8 mouse cellular contexts compared by ENCODE assay signal in the genomic region with DNA sequence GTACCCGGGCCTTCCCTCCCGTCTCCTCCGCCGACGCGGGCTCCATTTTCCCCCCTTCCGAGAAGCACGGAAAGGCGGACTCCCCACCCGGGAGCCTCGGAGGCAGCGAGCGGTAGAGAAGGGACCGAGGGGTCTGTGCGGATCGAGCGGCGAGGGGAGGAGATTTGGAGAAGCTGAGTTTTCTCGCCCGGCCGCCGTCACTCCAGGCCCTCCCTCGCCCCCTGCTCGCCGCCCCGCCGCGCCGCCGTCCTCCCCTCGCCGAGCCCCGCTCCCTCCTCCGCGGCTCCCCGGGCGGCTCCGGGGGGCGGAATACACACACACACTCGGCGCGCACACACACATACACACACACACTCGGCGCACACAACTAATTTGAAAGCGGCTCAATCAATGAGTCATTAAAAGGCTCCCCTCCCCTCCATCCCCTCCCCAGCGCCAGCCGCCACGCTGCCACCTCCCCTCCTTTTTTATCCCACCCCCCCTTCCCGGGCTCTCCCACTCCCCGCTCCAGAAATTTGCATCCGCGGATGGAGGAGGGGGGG. TPM values are rescaled to one million over a fixed set of nuclear protein-coding genes. Genes with fewer than 3 reads are reported as not detected.
DNase-seq lines count a peak whose midpoint lies in the region; ATAC-seq lines count a peak whose summit lies in the region.

No protein-coding gene starts in this region.

- peak; percentile 72 for ATAC-seq in heart, embryonic 15.5 days (replicated peaks; ENCODE audit: insufficient number of reproducible peaks, insufficient read depth, low FRiP score, low read depth)
- ATAC-seq in liver, embryonic 16.5 days (ENCODE audit: low read depth) = peak; percentile 72
- ATAC-seq in neural tube, embryonic 14.5 days (ENCODE audit: low read depth) = peak; percentile 71

- H3K36me3 ChIP-seq in forebrain, embryonic 10.5 days (replicated peaks) = peaks cover 12% of the 10 kb centered on the region
- no peaks in the 10 kb centered on the region for H3K36me3 ChIP-seq in heart, embryonic 15.5 days
- H3K36me3 ChIP-seq in liver, embryonic 16.5 days (ENCODE audit: control insufficient read depth, insufficient read depth) = no peaks in the 10 kb centered on the region
- H3K36me3 ChIP-seq in neural tube, embryonic 14.5 days (ENCODE audit: control insufficient read depth, insufficient read depth, low read length) = 0 out of 2 replicates have a peak, but pooled peaks cover 3% of the 10 kb centered on the region

- DNase-seq in CD8-positive naive resting alpha-beta T cell, adult 2 months (ENCODE audit: low read depth in 2 of 2, low spot score in 2 of 2) = peak; percentile 54 to 56
- DNase-seq in c-Kit-negative CD71-positive TER-119-positive erythroid progenitor cells, embryonic 14.5 days (ENCODE audit: low read depth, low spot score) = peak; percentile 55
- DNase-seq in forebrain, embryonic 10.5 days (ENCODE audit: extremely low spot score, low spot score) = peak; percentile 84
- peak; percentile 76 to 91 for DNase-seq in kidney, postnatal 25 days
- DNase-seq in thymus, adult 18-20 months = peak; percentile 37 to 57

- H3K4me2 ChIP-seq in heart, embryonic 15.5 days = peak overlapping the region; percentile 64
- peak overlapping the region; percentile 73 for H3K4me2 ChIP-seq in liver, embryonic 16.5 days (ENCODE audit: low read depth, low read length)
- peak overlapping the region; percentile 58 for H3K4me2 ChIP-seq in neural tube, embryonic 14.5 days (ENCODE audit: low read depth, low read length)

- H3K4me1 ChIP-seq in forebrain, embryonic 10.5 days = peaks cover 57% of the 10 kb centered on the region
- peaks cover 37% of the 10 kb centered on the region for H3K4me1 ChIP-seq in heart, embryonic 15.5 days (replicated peaks)
- peaks cover 34% of the 10 kb centered on the region for H3K4me1 ChIP-seq in liver, embryonic 16.5 days (ENCODE audit: control insufficient read depth, low read depth, low read length)
- peaks cover 32% of the 10 kb centered on the region for H3K4me1 ChIP-seq in neural tube, embryonic 14.5 days (ENCODE audit: control insufficient read depth, insufficient read depth, low read length)

- no peaks in the 10 kb centered on the region for H3K9me3 ChIP-seq in forebrain, embryonic 10.5 days
- no peaks in the 10 kb centered on the region for H3K9me3 ChIP-seq in heart, embryonic 15.5 days (replicated peaks)
- H3K9me3 ChIP-seq in liver, embryonic 16.5 days (replicated peaks; ENCODE audit: control insufficient read depth, low read length) = no peaks in the 10 kb centered on the region
- no peaks in the 10 kb centered on the region for H3K9me3 ChIP-seq in neural tube, embryonic 14.5 days (ENCODE audit: control insufficient read depth, low read length)

- H3K27me3 ChIP-seq in forebrain, embryonic 10.5 days (ENCODE audit: poor library complexity, severe bottlenecking) = no peaks in the 10 kb centered on the region
- H3K27me3 ChIP-seq in heart, embryonic 15.5 days = no peaks in the 10 kb centered on the region
- H3K27me3 ChIP-seq in liver, embryonic 16.5 days (ENCODE audit: control insufficient read depth, insufficient read depth, low read depth, low read length) = no peaks in the 10 kb centered on the region
- H3K27me3 ChIP-seq in neural tube, embryonic 14.5 days (ENCODE audit: control insufficient read depth, insufficient read depth, low read length) = no peaks in the 10 kb centered on the region

- WGBS in forebrain, embryonic 10.5 days = 0% methylated on average over 42 of the region's 52 CpGs
- WGBS in heart, embryonic 15.5 days = under 1% methylated on average over 45 of the region's 52 CpGs
- 0% methylated on average over 41 of the region's 52 CpGs for WGBS in liver, embryonic 16.5 days (ENCODE audit: insufficient replicate concordance)
- 0% methylated on average over 28 of the region's 52 CpGs for WGBS in neural tube, embryonic 14.5 days

- H3K4me3 ChIP-seq in forebrain, embryonic 10.5 days = peak overlapping the region; percentile 96
- H3K4me3 ChIP-seq in heart, embryonic 15.5 days = peak overlapping the region; percentile 98
- peak overlapping the region; percentile 86 for H3K4me3 ChIP-seq in liver, embryonic 16.5 days (ENCODE audit: low read depth, low read length)
- H3K4me3 ChIP-seq in neural tube, embryonic 14.5 days (ENCODE audit: low read depth, low read length) = peak overlapping the region; percentile 62

- peak overlapping the region; percentile 100 for H3K9ac ChIP-seq in heart, embryonic 15.5 days
- peak overlapping the region; percentile 99 for H3K9ac ChIP-seq in liver, embryonic 16.5 days (ENCODE audit: low read depth, low read length)
- H3K9ac ChIP-seq in neural tube, embryonic 14.5 days (replicated peaks; ENCODE audit: low read depth, low read length) = peak overlapping the region; percentile 100

- peak overlapping the region; percentile 100 for H3K27ac ChIP-seq in forebrain, embryonic 10.5 days
- peak overlapping the region; percentile 100 for H3K27ac ChIP-seq in heart, embryonic 15.5 days
- H3K27ac ChIP-seq in liver, embryonic 16.5 days (ENCODE audit: low read length) = peak overlapping the region; percentile 97
- peak overlapping the region; percentile 100 for H3K27ac ChIP-seq in neural tube, embryonic 14.5 days (ENCODE audit: low read depth, low read length)

RNA-seq across cellular contexts. Expression of a gene that starts 0.8 kb away (rescaled TPM):
- polyA plus RNA-seq in forebrain, embryonic 10.5 days (2016; fragmentation: Nextera tagmentation; extraction: Ambion mirVana) = 2.9 and 4.1 TPM in 2 replicates
- polyA plus RNA-seq in heart, embryonic 15.5 days (2015; fragmentation: Nextera tagmentation; extraction: Ambion mirVana) = 3.2 and 3.9 TPM in 2 replicates
- 2.4 and 2.5 TPM in 2 replicates for polyA plus RNA-seq in liver, embryonic 16.5 days (2015; fragmentation: Nextera tagmentation; extraction: Ambion mirVana)
- 10.8 and 11.5 TPM in 2 replicates for polyA plus RNA-seq in neural tube, embryonic 14.5 days (2014; fragmentation: Nextera tagmentation; extraction: Ambion mirVana)

RNA-seq across cellular contexts. Expression of a gene that starts 33.1 kb away (rescaled TPM):
- 43.1 and 48.4 TPM in 2 replicates for polyA plus RNA-seq in forebrain, embryonic 10.5 days (2016; fragmentation: Nextera tagmentation; extraction: Ambion mirVana)
- polyA plus RNA-seq in heart, embryonic 15.5 days (2015; fragmentation: Nextera tagmentation; extraction: Ambion mirVana) = 41.9 and 43.8 TPM in 2 replicates
- 15.5 and 16.3 TPM in 2 replicates for polyA plus RNA-seq in liver, embryonic 16.5 days (2015; fragmentation: Nextera tagmentation; extraction: Ambion mirVana)
- polyA plus RNA-seq in neural tube, embryonic 14.5 days (2014; fragmentation: Nextera tagmentation; extraction: Ambion mirVana) = 62.1 and 65.4 TPM in 2 replicates

RNA-seq across cellular contexts. Expression of a gene that starts 52.8 kb away (rescaled TPM):
- polyA plus RNA-seq in forebrain, embryonic 10.5 days (2016; fragmentation: Nextera tagmentation; extraction: Ambion mirVana) = not detected in 2 replicates
- polyA plus RNA-seq in heart, embryonic 15.5 days (2015; fragmentation: Nextera tagmentation; extraction: Ambion mirVana) = not detected in 2 replicates
- not detected in 2 replicates for polyA plus RNA-seq in liver, embryonic 16.5 days (2015; fragmentation: Nextera tagmentation; extraction: Ambion mirVana)
- not detected in 2 replicates for polyA plus RNA-seq in neural tube, embryonic 14.5 days (2014; fragmentation: Nextera tagmentation; extraction: Ambion mirVana)

Comparison
In these comparisons a context has a peak if more than half of its experiments do, and no peak if none do; other contexts are left out.
1. Peak in every context shown above with its lines: DNase-seq, ATAC-seq, H3K4me3 ChIP-seq and H3K27ac ChIP-seq.